Mouse (Mus musculus) MEL (cell line): Measurements from ENCODE around the gene Mtmr4. TPM values are rescaled to one million over a fixed set of nuclear protein-coding genes. Genes with fewer than 3 reads are reported as not detected.

ENCODE experiments used
- DNase-seq: peaks from one replicate; pipeline ENCODE4 v3.0.0; 2011; ENCODE audit warnings: low read depth, low spot score
- H3K27ac ChIP-seq: 2 replicates; pipeline ENCODE4 v1.5.1; 2012; ENCODE audit warnings: low read depth, mild to moderate bottlenecking, control low read depth, low read length, moderate library complexity; ENCODE audit not compliant: control insufficient read depth
- H3K27me3 ChIP-seq, 2 experiments: fragments of 150-350 bp in 1 of 2; sonication (generic) in 1 of 2; 2 replicates each; pipeline ENCODE4 v1.6.1; 2012; ENCODE audit warnings: low read length in 2 of 2, mild to moderate bottlenecking in 2 of 2, improper control_type of control experiment in 1 of 2, moderate library complexity in 1 of 2; ENCODE audit not compliant: insufficient read depth in 2 of 2, control insufficient read depth in 1 of 2
- H3K36me3 ChIP-seq, 2 experiments: 2 replicates each; pipeline ENCODE4 v1.6.1; 2012 to 2014; ENCODE audit warnings: low read length in 2 of 2, improper control_type of control experiment in 1 of 2, inconsistent platforms in 1 of 2, mild to moderate bottlenecking in 1 of 2; ENCODE audit not compliant: insufficient read depth in 2 of 2, control insufficient read depth in 1 of 2
- H3K4me1 ChIP-seq, 2 experiments: fragments of 150-350 bp in 1 of 2; sonication (generic) in 1 of 2; 2 replicates each; pipeline ENCODE4 v1.6.1; 2012; ENCODE audit warnings: low read length in 2 of 2, improper control_type of control experiment in 1 of 2, mild to moderate bottlenecking in 1 of 2; ENCODE audit not compliant: insufficient read depth in 2 of 2, control insufficient read depth in 1 of 2
- H3K4me3 ChIP-seq, 2 experiments: fragments of 150-350 bp in 1 of 2; sonication (generic) in 1 of 2; 2 replicates each; pipeline ENCODE4 v1.5.1; 2012; ENCODE audit warnings: low read depth in 2 of 2, low read length in 2 of 2, mild to moderate bottlenecking in 2 of 2, moderate library complexity in 2 of 2, control low read depth in 1 of 2, improper control_type of control experiment in 1 of 2; ENCODE audit not compliant: control insufficient read depth in 1 of 2, insufficient read depth in 1 of 2
- H3K79me2 ChIP-seq: 2 replicates; pipeline ENCODE4 v1.6.1; 2012; ENCODE audit warnings: mild to moderate bottlenecking, low read length, moderate library complexity; ENCODE audit not compliant: control insufficient read depth, poor library complexity, insufficient read depth
- H3K9ac ChIP-seq: 2 replicates; pipeline ENCODE4 v1.6.1; 2012; ENCODE audit warnings: low read depth, mild to moderate bottlenecking, control low read depth, low read length, moderate library complexity; ENCODE audit not compliant: control insufficient read depth, poor library complexity, severe bottlenecking
- H3K9me3 ChIP-seq: fragments of 150-350 bp; sonication (generic); replicated peaks from 2 replicates; pipeline ENCODE4 v1.6.1; 2012; ENCODE audit warnings: mild to moderate bottlenecking, low read length, improper control_type of control experiment, moderate library complexity; ENCODE audit not compliant: insufficient read depth
- BHLHE40 ChIP-seq: IDR thresholded peaks from 2 replicates; pipeline ENCODE4 v1.6.1; 2012; ENCODE audit warnings: low read depth, mild to moderate bottlenecking, inconsistent platforms, low read length, improper control_type of control experiment, borderline replicate concordance
- CHD2 ChIP-seq: IDR thresholded peaks from 2 replicates; pipeline ENCODE4 v1.6.1; 2011; ENCODE audit warnings: low read length, improper control_type of control experiment
- E2F4 ChIP-seq: IDR thresholded peaks from 2 replicates; pipeline ENCODE4 v1.6.1; 2011; ENCODE audit warnings: low read depth, low read length, improper control_type of control experiment, borderline replicate concordance
- ELF1 ChIP-seq: IDR thresholded peaks from 2 replicates; pipeline ENCODE4 v1.6.1; 2014; ENCODE audit warnings: low read depth, mild to moderate bottlenecking, inconsistent platforms, low read length, improper control_type of control experiment, moderate library complexity
- EP300 ChIP-seq, 2 experiments: IDR thresholded peaks; 2 replicates each; pipeline ENCODE4 v1.6.1; 2011; ENCODE audit warnings: improper control_type of control experiment in 2 of 2, low read length in 2 of 2, low read depth in 1 of 2, mild to moderate bottlenecking in 1 of 2
- ETS1 ChIP-seq: IDR thresholded peaks from 2 replicates; pipeline ENCODE4 v1.6.1; 2012; ENCODE audit warnings: low read depth, mild to moderate bottlenecking, inconsistent platforms, low read length, improper control_type of control experiment, moderate library complexity
- HCFC1 ChIP-seq: IDR thresholded peaks from 2 replicates; pipeline ENCODE4 v1.6.1; 2012; ENCODE audit warnings: low read depth, mild to moderate bottlenecking, inconsistent platforms, low read length, improper control_type of control experiment, moderate library complexity
- JUND ChIP-seq: IDR thresholded peaks from 2 replicates; pipeline ENCODE4 v1.6.1; 2011; ENCODE audit warnings: low read depth, mild to moderate bottlenecking, improper control_type of control experiment, low read length
- MAFK ChIP-seq: IDR thresholded peaks from 2 replicates; pipeline ENCODE4 v1.6.1; 2011; ENCODE audit warnings: low read depth, mild to moderate bottlenecking, low read length, improper control_type of control experiment, borderline replicate concordance
- MAX ChIP-seq: IDR thresholded peaks from 2 replicates; pipeline ENCODE4 v1.6.1; 2011; ENCODE audit warnings: low read length, improper control_type of control experiment
- MAZ ChIP-seq: IDR thresholded peaks from 2 replicates; pipeline ENCODE4 v1.6.1; 2012; ENCODE audit warnings: low read depth, mild to moderate bottlenecking, inconsistent platforms, low read length, improper control_type of control experiment
- MEF2A ChIP-seq: IDR thresholded peaks from 2 replicates; pipeline ENCODE4 v1.6.1; 2014; ENCODE audit warnings: low read depth, mild to moderate bottlenecking, inconsistent platforms, low read length, improper control_type of control experiment; ENCODE audit not compliant: poor library complexity, insufficient replicate concordance, severe bottlenecking; ENCODE audit errors: extremely low read depth
- MXI1 ChIP-seq: IDR thresholded peaks from 2 replicates; pipeline ENCODE4 v1.6.1; 2011; ENCODE audit warnings: mild to moderate bottlenecking, low read depth, low read length, improper control_type of control experiment
- NELFE ChIP-seq: IDR thresholded peaks from 2 replicates; pipeline ENCODE4 v1.6.1; 2011; ENCODE audit warnings: low read depth, low read length, improper control_type of control experiment
- POLR2A ChIP-seq, 2 experiments: IDR thresholded peaks; 2 replicates each; pipeline ENCODE4 v1.6.1; 2011 to 2012; ENCODE audit warnings: low read length in 2 of 2, mild to moderate bottlenecking in 2 of 2, control low read depth in 1 of 2, improper control_type of control experiment in 1 of 2, low read depth in 1 of 2, moderate library complexity in 1 of 2; ENCODE audit not compliant: control insufficient read depth in 1 of 2, insufficient read depth in 1 of 2, poor library complexity in 1 of 2
- POLR2AphosphoS5 ChIP-seq: IDR thresholded peaks from 2 replicates; pipeline ENCODE4 v1.6.1; 2012; ENCODE audit warnings: low read depth, borderline replicate concordance, mild to moderate bottlenecking, inconsistent platforms, low read length, moderate library complexity, mixed read lengths
- RCOR1 ChIP-seq: IDR thresholded peaks from 2 replicates; pipeline ENCODE4 v1.6.1; 2012; ENCODE audit warnings: low read depth, mild to moderate bottlenecking, inconsistent platforms, low read length, improper control_type of control experiment
- SIN3A ChIP-seq: IDR thresholded peaks from 2 replicates; pipeline ENCODE4 v1.6.1; 2012; ENCODE audit warnings: low read length, improper control_type of control experiment, inconsistent platforms
- TAL1 ChIP-seq: IDR thresholded peaks from 2 replicates; pipeline ENCODE4 v1.6.1; 2012; ENCODE audit warnings: mild to moderate bottlenecking, inconsistent platforms, low read length, moderate library complexity, mixed read lengths
- TCF12 ChIP-seq: IDR thresholded peaks from 2 replicates; pipeline ENCODE4 v1.6.1; 2014; ENCODE audit warnings: low read depth, mild to moderate bottlenecking, inconsistent platforms, low read length, improper control_type of control experiment, moderate library complexity
- USF1 ChIP-seq: IDR thresholded peaks from 2 replicates; pipeline ENCODE4 v1.6.1; 2014; ENCODE audit warnings: low read depth, mild to moderate bottlenecking, inconsistent platforms, low read length, improper control_type of control experiment, moderate library complexity
- ZC3H11A ChIP-seq: IDR thresholded peaks from 2 replicates; pipeline ENCODE4 v1.6.1; 2012; ENCODE audit warnings: low read depth, mild to moderate bottlenecking, inconsistent platforms, low read length, improper control_type of control experiment
- ZMIZ1 ChIP-seq: IDR thresholded peaks from 2 replicates; pipeline ENCODE4 v1.6.1; 2012; ENCODE audit warnings: low read depth, mild to moderate bottlenecking, inconsistent platforms, low read length, improper control_type of control experiment, moderate library complexity
- polyA plus RNA-seq, 2 experiments: library from polyadenylated mRNA; stranded (reverse) in 1 of 2; unstranded in 1 of 2; fragments of >175 nt in 1 of 2; fragments of >200 nt in 1 of 2; gene quantifications; 2 replicates each; pipeline versions ENCODE4 v1.2.1 to v1.2.4; 2012; ENCODE audit warnings: low replicate concordance in 2 of 2, low read depth in 1 of 2; ENCODE audit not compliant: insufficient read length in 2 of 2, insufficient read depth in 1 of 2, missing spikeins in 1 of 2
- total RNA-seq: library from RNA; depleted of rRNA; stranded (reverse); fragments of 300-350 nt; gene quantifications from 2 replicates; pipeline ENCODE4 v1.2.3, GENCODE M21; 2012

The Mtmr4 gene
- total and polyA plus RNA-seq, 3 experiments, result 25.9 to 32.4 TPM; not detected in 1

GRCm38 (mm10) chr11:87613972-87614371, 22.0 kb downstream of the Mtmr4 start:
- H3K79me2 ChIP-seq, result no peaks in the 10 kb centered on the region
- no peak overlapping the region for H3K4me3 ChIP-seq
- H3K9me3 ChIP-seq, result no peaks in the 10 kb centered on the region
- peaks cover 3 to 12% of the 10 kb centered on the region in 2 experiments; a peak in 2 of 4 replicates for H3K36me3 ChIP-seq
- H3K27ac ChIP-seq, result no peak overlapping the region
- H3K4me1 ChIP-seq, result no peaks in the 10 kb centered on the region; a peak in 1 of 4 replicates
- TF ChIP-seq MAFK (no peak), JUND (no peak), TCF12 (no peak), ZC3H11A (no peak), SIN3A (no peak), ELF1 (no peak), RCOR1 (no peak), MAZ (no peak), POLR2A (IDR thresholded peaks at IDR 0.05; ENCODE audit: control insufficient read depth in 1 of 2, insufficient read depth in 1 of 2, low read depth in 1 of 2, low read length in 2 of 2, poor library complexity in 1 of 2) (no peak)
- no peaks in the 10 kb centered on the region for H3K27me3 ChIP-seq
- H3K9ac ChIP-seq, result no peak overlapping the region
- no peak for DNase-seq

GRCm38 (mm10) chr11:87615551-87615950, 23.6 kb downstream of the Mtmr4 start:
- TF ChIP-seq HCFC1 (no peak), USF1 (no peak), BHLHE40 (no peak), EP300 (IDR thresholded peaks at IDR 0.05; ENCODE audit: low read depth in 1 of 2, low read length in 2 of 2) (no peak), TAL1 (no peak), JUND (no peak), E2F4 (no peak), ZMIZ1 (no peak)
- Histone ChIP-seq H3K9ac (no peak overlapping the region), H3K36me3 (peaks cover 3 to 6% of the 10 kb centered on the region in 2 experiments; a peak in 2 of 4 replicates), H3K4me1 (no peaks in the 10 kb centered on the region; a peak in 1 of 4 replicates), H3K27ac (no peak overlapping the region), H3K9me3 (no peaks in the 10 kb centered on the region), H3K27me3 (no peaks in the 10 kb centered on the region), H3K79me2 (no peaks in the 10 kb centered on the region), H3K4me3 (no peak overlapping the region)
- no peak for DNase-seq

- no peaks in the 10 kb centered on the region for H3K27me3 ChIP-seq
- no peak overlapping the region for H3K4me3 ChIP-seq
- H3K79me2 ChIP-seq, result no peaks in the 10 kb centered on the region
- no peak overlapping the region for H3K9ac ChIP-seq
- H3K27ac ChIP-seq, result no peak overlapping the region
- H3K36me3 ChIP-seq, result peaks cover 3 to 6% of the 10 kb centered on the region in 2 experiments; a peak in 2 of 4 replicates
- TF ChIP-seq CHD2 (no peak), POLR2AphosphoS5 (no peak), MAX (no peak), NELFE (no peak), BHLHE40 (no peak), RCOR1 (no peak), MEF2A (no peak), ETS1 (no peak), MXI1 (no peak)
- H3K4me1 ChIP-seq, result no peaks in the 10 kb centered on the region; a peak in 1 of 4 replicates
- H3K9me3 ChIP-seq, result no peaks in the 10 kb centered on the region
- DNase-seq, result no peak
Observed at GRCm38 (mm10) chr11:87615952-87616351, 24.0 kb downstream of the Mtmr4 start.
